Mouse (Mus musculus): ENCODE results near the gene Cebpz.

Cebpz gene

DNA sequence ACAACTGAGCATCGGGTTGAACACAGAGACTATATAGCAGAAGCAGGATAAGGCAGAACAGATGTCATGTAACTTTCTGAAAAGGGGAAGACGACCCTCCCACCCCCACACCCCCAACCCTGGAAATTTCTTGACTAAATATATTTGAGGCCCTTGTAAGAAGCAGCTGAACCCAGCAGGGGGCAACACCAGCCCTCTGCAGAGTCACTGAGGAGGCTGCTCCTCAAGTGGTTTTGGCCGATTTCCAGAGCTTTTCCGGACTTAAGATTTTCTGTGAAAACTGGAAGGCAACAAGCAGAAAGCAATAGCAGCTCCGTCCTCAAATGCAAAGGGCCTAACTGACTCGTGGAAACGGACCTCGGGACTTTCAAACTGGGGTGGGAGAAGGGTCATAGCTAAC lies 41.5 kb downstream of the Cebpz start:
- no peak for DNase-seq (ENCODE audit: low spot score)

DNA sequence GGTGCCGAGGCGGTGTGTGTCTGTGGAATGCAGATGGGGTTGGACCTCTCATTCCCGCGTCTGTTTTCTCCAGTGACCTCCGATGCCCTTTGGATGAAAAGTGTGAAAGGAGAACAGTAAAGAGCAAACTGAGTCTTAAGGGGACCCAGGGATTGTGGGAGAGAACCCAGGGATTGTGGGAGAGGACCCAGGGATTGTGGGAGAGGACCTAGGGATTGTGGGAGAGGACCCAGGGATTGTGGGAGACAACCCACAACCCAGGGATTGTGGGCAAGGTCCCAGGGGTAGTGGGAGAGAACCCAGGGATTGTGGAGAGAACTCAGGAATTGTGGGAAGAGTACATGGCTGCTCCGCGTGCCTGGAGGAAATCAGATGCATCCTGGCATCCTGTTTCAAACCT lies 41.9 kb downstream of the Cebpz start:
- no peak for DNase-seq (ENCODE audit: low spot score)

DNA sequence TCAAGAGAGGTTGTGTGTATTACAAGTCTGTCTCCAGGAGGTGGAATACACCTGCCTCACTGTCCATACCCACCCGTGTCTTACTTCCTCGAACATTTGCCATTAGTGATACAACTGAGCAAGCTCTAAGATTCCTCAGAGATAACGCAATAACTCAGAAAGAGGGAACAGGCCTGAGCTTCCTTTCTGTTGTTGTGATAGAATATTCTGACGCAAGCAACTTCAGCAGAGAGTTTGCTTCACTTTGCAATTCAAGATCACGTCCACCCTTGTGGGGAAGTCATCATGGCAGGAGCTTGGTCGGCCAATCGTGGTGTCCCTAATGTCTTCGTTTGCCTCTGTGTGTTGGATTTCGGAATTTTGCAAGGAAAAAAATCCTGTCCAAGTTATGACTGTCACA lies 45.8 kb downstream of the Cebpz start:
- DNase-seq (ENCODE audit: low spot score), result no peak

DNA sequence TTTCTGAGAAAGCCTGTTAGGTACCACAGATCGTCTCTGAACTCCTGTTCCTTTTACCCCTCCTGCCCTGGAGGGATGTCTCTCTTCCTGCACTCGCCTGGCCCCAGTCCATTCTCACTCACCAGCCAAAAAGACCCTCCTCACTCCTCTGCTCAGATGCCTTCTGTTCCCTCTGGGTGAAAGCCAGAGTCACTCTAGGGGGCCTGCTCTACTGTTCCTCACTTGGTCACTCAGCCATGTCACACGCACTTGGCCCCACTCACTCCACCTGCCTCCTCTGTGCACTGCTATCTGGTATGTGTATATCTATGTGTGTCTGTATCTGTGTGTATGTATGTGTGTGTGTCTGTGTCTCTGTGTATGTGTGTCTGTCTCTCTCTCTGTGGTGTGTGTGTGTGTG lies 47.7 kb downstream of the Cebpz start:
- DNase-seq (ENCODE audit: low spot score), result no peak

DNA sequence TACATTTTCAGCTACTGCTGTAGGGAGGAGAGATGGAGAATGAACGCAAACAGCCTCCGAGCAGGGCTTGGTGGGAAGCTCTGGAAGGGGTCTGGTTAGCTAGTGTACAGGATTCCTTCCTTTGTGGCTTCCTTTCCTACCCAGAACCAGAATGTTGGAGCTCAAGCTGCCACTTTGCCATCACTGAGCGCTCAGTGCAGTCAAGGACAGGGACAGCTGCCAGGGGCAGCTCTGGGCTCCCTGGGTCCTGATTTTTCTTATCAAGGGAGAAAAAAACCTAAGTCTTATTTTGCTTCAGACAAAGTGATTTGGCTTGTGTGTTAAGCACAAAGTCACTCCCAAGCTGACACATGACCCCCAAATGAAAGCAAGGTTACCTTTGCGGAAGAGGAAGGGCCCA lies 48.3 kb downstream of the Cebpz start:
- DNase-seq (ENCODE audit: low spot score), result no peak

DNA sequence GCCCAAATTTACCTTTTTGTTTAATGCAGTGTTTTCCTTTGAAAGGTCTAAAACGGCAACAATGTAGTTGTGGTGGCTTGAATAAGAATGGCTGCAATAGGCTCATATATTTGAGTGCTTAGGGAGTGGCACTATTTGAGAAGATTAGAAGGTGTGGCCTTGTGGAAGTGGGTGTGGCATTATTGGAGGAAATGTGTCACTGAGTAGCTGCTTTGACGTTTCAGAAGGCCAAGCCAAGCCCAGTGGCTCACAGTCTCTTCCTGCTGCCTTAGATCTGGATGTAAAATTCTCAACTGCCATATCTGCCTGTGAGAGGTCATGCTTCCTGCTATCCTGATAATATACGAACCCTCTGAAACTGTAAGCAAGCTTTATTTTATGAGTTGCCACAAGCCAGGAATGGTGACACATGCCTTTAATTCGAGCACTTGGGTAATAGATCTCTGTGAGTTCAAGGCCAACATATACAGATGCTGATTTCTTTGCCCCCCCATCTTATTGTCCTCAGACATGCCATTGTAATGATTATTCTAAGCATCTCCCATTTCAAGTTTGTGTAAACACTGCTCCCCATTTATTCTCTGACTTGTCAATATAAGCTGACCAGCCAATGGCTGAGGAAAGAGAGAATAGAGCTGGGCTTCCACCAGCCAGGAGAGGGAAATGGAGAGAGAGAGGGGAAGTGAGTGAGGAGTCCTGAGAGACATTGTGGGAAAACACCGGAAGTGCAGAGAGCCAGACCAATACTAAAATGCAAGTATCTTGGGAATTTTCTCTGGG lies 51.4 kb downstream of the Cebpz start:
- no peak for DNase-seq (ENCODE audit: low spot score)

DNA sequence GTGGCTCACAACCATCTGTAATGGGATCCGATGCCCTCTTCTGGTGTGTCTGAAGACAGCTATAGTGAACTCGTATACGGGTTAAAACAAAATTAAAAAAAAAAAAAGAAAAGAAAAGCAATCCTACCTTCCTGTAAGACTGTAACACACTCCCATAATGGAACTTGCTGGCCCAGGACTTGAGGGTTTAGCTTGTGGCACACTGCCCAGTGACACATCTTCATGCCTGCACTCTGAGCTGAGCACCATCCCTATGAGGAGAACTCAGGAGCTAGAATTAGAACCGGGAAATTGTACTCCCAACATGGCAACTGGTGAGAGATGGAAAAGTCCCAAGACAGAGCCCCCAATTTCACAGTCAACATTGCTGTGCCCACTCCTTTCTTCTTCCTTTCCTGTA lies 53.6 kb downstream of the Cebpz start:
- DNase-seq (ENCODE audit: low spot score), result no peak

DNA sequence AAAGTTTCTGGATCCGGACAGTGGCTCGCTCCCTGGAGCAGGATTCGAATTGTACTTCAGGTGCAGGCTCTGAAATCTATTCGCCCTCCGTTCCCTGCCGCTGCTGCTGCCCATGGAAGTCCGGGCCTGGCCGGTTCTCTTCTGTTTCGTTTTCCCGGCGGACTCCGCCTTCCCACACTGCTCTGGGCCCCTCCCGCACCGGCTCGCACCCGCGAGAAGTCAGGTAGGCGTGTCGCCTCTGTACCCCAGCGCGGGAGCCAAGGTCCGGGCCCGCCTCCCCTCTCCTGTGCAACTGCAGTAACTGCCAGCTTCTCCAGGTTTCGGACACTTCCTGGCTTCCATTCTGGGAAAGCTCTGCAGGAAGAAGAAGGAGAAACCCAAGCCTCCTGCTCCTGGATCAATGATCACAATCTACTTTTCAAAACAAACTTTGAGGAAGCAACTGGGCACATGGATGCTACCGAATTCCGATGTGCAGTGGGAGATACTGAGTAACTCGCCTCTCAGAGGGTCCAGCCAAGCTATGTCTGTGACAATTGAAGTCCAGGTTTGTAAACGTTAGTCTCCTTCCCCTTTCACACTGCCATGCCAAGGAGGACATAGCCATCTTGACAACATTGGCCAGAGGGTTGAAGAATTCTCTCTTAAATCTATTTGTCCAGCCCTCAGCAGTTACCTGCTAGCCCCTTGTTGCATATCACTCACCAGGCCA lies 54.3 kb downstream of the Cebpz start, which contains the start of gene Eif2ak2:
Gene Eif2ak2, minus strand, starts transcription at position 173 of the 712 bp plus-strand sequence.
- DNase-seq (ENCODE audit: low spot score), result peak; percentile 9

DNA sequence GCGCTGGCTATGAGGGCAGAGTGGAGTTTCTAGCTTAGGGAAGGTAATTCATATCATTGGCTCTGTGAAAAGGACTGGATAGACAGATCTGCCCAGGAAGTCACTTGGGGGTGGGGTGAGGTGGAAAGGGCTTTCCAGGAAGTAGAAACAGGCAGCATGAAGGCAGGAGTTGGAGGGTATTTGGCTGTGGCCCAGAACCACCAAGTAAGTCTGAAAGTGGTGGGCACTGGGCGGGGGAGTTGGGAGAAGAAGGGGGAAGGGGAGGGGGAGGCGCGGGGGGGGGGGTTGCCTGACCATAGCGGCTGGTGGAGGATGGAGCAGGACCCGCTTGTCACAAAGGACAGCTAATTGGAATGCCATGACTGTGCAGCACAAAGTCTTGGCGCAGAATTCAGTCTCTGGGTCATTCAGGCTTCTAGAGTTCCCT lies 55.0 kb downstream of the Cebpz start:
- no peak for DNase-seq (ENCODE audit: low spot score)

DNA sequence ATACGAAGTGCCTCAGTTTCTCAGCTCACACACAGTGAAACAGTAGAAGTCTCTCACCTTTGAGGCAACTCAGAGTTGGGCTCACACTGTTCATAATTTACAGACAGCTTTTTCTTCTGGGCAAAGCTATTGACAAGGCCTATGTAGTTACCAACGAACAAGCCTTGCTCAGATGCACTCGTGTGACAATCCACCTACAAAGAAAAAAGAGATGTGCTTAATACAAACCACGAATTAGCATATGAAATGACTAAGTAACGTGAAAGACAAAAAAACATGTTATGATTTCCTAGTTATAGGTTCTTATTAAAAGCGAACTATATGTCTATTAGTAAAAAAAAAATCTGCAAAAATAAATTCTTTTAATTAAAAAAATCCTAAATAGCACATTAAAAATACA lies 63.0 kb downstream of the Cebpz start:
- DNase-seq (ENCODE audit: low spot score), result no peak
